Mouse (Mus musculus) erythroid progenitor cell, adult 5-6 weeks (primary cell): ENCODE results near the gene Calca. TPM values are rescaled to one million over a fixed set of nuclear protein-coding genes. Genes with fewer than 3 reads are reported as not detected.
"Not testable (repeated sequence)": the region's sequence is repeated elsewhere in the genome, so short reads cannot be mapped to it uniquely, and the experiment has no call there.

Source experiments
- ATAC-seq: replicated peaks from 2 replicates; pipeline ENCODE4 v1.8.0; 2016; ENCODE audit warnings: moderate number of reproducible peaks, mild to moderate bottlenecking, moderate TSS enrichment, inconsistent platforms; ENCODE audit not compliant: poor library complexity, low FRiP score, severe bottlenecking
- total RNA-seq, 2 experiments: library from RNA; stranded (forward) in 1 of 2; stranded (reverse) in 1 of 2; fragments of 150-400 nt in 1 of 2; fragments of 186-747, 209-891 nt in 1 of 2; gene quantifications; 2 replicates each; pipeline versions ENCODE4 v1.2.3 to v1.2.4; 2015 to 2017; ENCODE audit warnings: low replicate concordance in 2 of 2

The Calca gene
- total RNA-seq (2015; ENCODE audit: low replicate concordance) (not detected in 2 replicates), total RNA-seq (2017; ENCODE audit: low replicate concordance) (not detected in 2 replicates)

- no peak for ATAC-seq
Observed at GRCm38 (mm10) chr7:114636102-114636501, at the start of gene Calca. TSS of gene Calca (minus strand) at chr7:114636357.

- no peak for ATAC-seq
Observed at GRCm38 (mm10) chr7:114672697-114673096, 36.5 kb upstream of the Calca start.

DNA sequence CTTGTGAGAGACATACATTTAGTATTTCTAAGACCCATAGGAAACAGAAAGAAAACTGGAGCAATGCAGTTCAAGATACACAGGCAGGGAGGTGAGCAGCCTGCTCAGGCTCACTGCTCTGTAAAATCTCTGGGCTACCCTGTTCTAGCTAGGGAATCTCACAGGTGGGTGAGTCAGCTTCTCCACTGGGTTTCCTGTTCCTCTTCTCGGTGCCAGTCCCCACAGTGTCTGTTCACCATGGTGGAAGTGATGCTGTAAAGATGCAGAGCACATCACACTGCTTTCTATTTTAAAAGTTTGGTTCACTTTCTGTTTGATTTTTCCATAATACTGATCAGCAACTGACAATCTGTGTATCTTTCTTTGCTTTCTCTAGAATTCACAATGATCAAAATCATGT is 35.2 kb upstream of the Calca start:
- ATAC-seq: no peak

DNA sequence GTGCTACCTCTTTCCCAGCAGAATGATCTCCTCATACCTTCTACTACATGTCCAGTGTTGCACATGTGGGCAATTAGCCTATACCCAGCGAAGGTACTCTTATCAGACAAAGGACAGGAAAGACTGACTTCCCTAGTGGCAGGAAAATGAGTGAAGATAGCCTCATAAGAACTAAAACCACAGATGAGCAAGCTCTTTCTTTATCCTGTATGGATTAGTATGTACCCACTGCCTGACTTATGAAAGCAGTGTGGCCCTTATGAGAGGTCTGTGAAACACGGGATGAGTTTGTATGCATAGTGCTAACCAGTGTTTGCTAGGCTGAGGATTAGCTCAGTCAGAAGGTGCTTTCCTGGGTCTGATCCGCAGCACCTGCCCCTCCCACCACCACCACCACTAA is 13.6 kb upstream of the Calca start:
- no peak for ATAC-seq

GRCm38 (mm10) chr7:114648791-114649190 is 12.6 kb upstream of the Calca start:
- no peak for ATAC-seq

DNA sequence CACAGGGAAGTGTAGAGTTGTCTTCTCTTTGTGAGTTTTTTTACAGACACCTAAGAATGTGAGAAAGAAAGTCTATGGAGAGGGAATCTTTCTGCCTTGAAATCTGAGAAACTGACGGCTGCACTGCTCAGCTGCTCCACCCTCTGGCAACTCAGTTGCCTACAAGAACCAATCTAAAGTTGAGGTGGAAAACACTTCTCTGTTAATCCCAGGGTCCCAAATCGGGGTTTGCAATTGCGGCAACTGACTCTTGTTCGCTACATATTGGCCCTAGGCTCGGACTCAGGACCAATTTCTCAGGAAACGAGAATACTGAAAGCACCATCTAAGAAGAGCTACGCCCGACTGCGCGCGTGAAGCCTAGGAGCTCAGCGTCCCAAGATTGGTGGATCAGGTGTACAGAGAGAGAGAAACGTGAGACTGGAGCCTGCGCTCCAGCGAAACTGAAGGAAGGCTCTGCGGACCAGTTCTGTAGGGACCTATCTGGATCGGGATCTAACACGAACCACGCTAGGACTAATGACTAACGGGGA is 522 bp downstream of the Calca start:
- no peak for ATAC-seq

DNA sequence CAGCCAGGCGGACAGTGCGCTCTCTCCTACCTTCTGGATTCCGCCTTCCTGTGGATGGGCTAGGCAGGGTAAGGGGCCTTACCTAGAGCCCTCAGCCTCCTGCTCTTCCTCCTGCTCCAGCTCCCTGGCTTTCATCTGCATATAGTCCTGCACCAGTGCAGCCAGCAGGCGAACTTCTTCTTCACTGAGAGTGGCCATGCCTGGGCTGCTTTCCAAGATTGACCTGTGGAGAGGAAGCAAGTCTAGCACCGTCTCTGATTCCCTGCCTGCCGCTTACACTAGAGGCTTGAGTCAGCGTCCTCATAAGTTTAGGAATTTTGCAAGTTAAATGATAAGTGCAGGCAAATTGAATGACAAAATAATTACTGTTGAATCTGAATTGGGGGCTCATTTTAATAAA is 1.8 kb downstream of the Calca start:
- ATAC-seq: no peak

DNA sequence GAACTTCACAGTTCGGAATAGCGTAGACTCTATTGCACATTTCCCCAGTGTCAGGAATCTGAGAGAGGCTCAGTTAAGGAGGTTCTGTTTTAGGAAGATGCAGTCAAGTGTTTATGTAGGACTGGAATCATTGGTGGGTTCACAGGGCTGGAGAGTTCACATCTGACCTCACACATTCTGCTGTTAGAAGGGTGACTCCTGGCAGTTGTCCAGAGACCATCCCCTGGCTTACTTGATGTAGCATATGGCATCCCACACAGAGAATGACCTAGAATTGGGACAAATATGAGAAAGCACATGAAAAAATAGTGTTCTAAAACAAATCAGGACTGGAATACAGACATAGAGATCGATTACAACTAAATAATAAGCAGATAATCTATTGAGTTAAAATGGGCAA is 10.2 kb downstream of the Calca start:
- ATAC-seq: no peak

DNA sequence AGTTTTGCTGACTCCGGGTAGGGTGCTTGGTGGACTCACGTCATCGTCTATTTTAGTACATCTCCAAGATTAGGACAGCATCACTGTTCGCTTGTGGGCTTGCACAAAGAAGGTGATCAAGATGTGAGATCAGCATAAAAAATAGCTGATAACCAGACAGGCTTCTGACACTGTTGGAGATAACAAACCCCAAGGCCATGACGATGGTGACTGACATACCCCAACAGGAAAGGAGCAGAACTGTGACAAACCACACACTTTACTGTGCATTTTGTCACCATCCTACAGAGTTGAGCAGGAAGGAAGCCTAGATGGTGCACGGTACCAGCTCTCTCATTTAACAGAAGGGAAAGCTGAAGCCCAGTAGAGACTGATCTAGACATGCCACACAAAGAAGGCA is 19.4 kb downstream of the Calca start:
- ATAC-seq: no peak

GRCm38 (mm10) chr7:114594391-114594790 is 41.8 kb downstream of the Calca start:
- ATAC-seq: not testable (repeated sequence)

DNA sequence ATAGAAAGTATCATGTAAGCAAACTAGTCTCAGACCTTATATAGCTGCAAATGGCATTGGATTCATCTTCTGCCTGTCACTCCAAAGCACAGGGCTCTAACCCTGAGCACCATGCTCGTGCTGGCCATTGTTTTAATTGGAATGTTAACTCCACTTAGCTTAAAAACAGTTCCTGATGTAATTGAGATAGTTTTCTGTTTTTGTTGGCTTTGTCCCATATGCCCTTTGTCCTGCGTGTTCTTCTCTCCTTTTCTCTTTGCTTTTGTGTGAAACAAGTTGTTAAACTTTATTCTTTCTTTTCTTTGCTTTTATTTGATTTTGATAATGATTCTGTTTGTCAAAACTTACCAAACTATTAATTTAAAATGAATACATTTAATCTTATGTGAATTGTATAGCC is 53.7 kb downstream of the Calca start:
- no peak for ATAC-seq

Other genes starting within 250 kb of the Calca start
- gene Pde3b, start 221.1 kb downstream of the Calca start, total RNA-seq (2015; ENCODE audit: low replicate concordance): 1.1 and 3.4 TPM in 2 replicates
- gene Pde3b, start 221.1 kb downstream of the Calca start, total RNA-seq (2017; ENCODE audit: low replicate concordance): 1.4 and 10.1 TPM in 2 replicates
- gene Cyp2r1, start 73.4 kb downstream of the Calca start, total RNA-seq (2015; ENCODE audit: low replicate concordance): 7.2 TPM in 1 of 2 replicates, not detected in the other
- not detected in 2 replicates for gene Cyp2r1, start 73.4 kb downstream of the Calca start, total RNA-seq (2017; ENCODE audit: low replicate concordance)
- not detected in 2 replicates for gene Calcb, start 82.3 kb upstream of the Calca start, total RNA-seq (2015; ENCODE audit: low replicate concordance)
- not detected in 2 replicates for gene Calcb, start 82.3 kb upstream of the Calca start, total RNA-seq (2017; ENCODE audit: low replicate concordance)
- not detected in 2 replicates for gene Insc, start 107.3 kb upstream of the Calca start, total RNA-seq (2015; ENCODE audit: low replicate concordance)
- not detected in 2 replicates for gene Insc, start 107.3 kb upstream of the Calca start, total RNA-seq (2017; ENCODE audit: low replicate concordance)